Comparison of ENCODE assay signal across 17 mouse cellular contexts in genomic region chr16:74840006-74840405, GRCm38 (mm10).
DNase-seq lines count a peak whose midpoint lies in the region; ATAC-seq and TF ChIP-seq lines count a peak whose summit lies in the region.
"Had no signal": no experiment of that assay in that cellular context is flagged by ENCODE, and none has a peak within 500 bp of the region (broad histone marks: within the 10 kb centered on the region; RNA-seq: fewer than 3 reads in every experiment).

No protein-coding gene starts in this region.

- no peaks in the 10 kb centered on the region for H3K36me3 ChIP-seq in embryonic facial prominence, embryonic 11.5 days (replicated peaks; ENCODE audit: control insufficient read depth, insufficient read depth, low read depth, low read length)
- no peaks in the 10 kb centered on the region for H3K36me3 ChIP-seq in embryonic facial prominence, embryonic 10.5 days (replicated peaks)
- H3K36me3 ChIP-seq: embryonic facial prominence, embryonic 13.5 days; forebrain, embryonic 12.5 days; heart, embryonic 13.5 days had no signal

- H3K4me2 ChIP-seq in embryonic facial prominence, embryonic 11.5 days (ENCODE audit: low read depth, low read length) = no peak overlapping the region
- H3K4me2 ChIP-seq: embryonic facial prominence, embryonic 13.5 days; forebrain, embryonic 12.5 days; heart, embryonic 13.5 days; liver, embryonic 11.5 days had no signal

- no peaks in the 10 kb centered on the region for H3K9me3 ChIP-seq in embryonic facial prominence, embryonic 11.5 days (replicated peaks; ENCODE audit: control insufficient read depth, low read length)
- no peaks in the 10 kb centered on the region for H3K9me3 ChIP-seq in embryonic facial prominence, embryonic 10.5 days
- H3K9me3 ChIP-seq: embryonic facial prominence, embryonic 13.5 days; forebrain, embryonic 12.5 days; heart, embryonic 13.5 days had no signal

- DNase-seq in embryonic facial prominence, embryonic 11.5 days (ENCODE audit: low spot score) = peak; percentile 35
- DNase-seq in embryonic facial prominence, embryonic 10.5 days (ENCODE audit: low spot score) = no peak
- no peak for DNase-seq in layer of hippocampus, adult 2 months (ENCODE audit: low spot score in 2 of 2)
- no peak for DNase-seq in layer of hippocampus, adult 9-11 months
- peak; percentile 17 for DNase-seq in 3T3-L1 (ENCODE audit: low read depth, low spot score)
- DNase-seq in brain, adult 2 months (ENCODE audit: low read depth, low spot score) = peak; percentile 24
- DNase-seq in c-Kit-positive CD71-positive TER-119-positive erythroid progenitor cells, embryonic 14.5 days (ENCODE audit: low spot score) = no peak
- DNase-seq in spleen, postnatal 36 days (ENCODE audit: low spot score in 2 of 2) = no peak
- DNase-seq: cerebellum, adult 11-12 months; gastrocnemius, postnatal 14 days; kidney, adult 18-20 months; kidney, postnatal 4 days; lung, postnatal 36 days had no signal

- no peak for ATAC-seq in embryonic facial prominence, embryonic 11.5 days (replicated peaks; ENCODE audit: insufficient number of reproducible peaks, low FRiP score, low TSS enrichment, low read depth)

- H3K9ac ChIP-seq in embryonic facial prominence, embryonic 11.5 days (replicated peaks; ENCODE audit: low read length) = no peak overlapping the region
- H3K9ac ChIP-seq: embryonic facial prominence, embryonic 13.5 days; forebrain, embryonic 12.5 days; heart, embryonic 13.5 days had no signal

- no peak overlapping the region for H3K27ac ChIP-seq in embryonic facial prominence, embryonic 11.5 days (replicated peaks; ENCODE audit: low read depth, low read length)
- H3K27ac ChIP-seq in embryonic facial prominence, embryonic 10.5 days (replicated peaks) = no peak overlapping the region
- H3K27ac ChIP-seq in layer of hippocampus, adult 2 months = no peak overlapping the region
- H3K27ac ChIP-seq: embryonic facial prominence, embryonic 13.5 days; forebrain, embryonic 12.5 days; heart, embryonic 13.5 days had no signal

- 92% methylated on average over 2 of the region's 2 CpGs for WGBS in embryonic facial prominence, embryonic 11.5 days
- WGBS in embryonic facial prominence, embryonic 10.5 days = 96% methylated on average over 2 of the region's 2 CpGs

- H3K4me1 ChIP-seq in embryonic facial prominence, embryonic 11.5 days (ENCODE audit: control insufficient read depth, insufficient read depth, low read length) = no peaks in the 10 kb centered on the region
- H3K4me1 ChIP-seq in embryonic facial prominence, embryonic 10.5 days = no peaks in the 10 kb centered on the region
- H3K4me1 ChIP-seq: embryonic facial prominence, embryonic 13.5 days; forebrain, embryonic 12.5 days; heart, embryonic 13.5 days had no signal

- H3K4me3 ChIP-seq in embryonic facial prominence, embryonic 11.5 days (ENCODE audit: low read depth, low read length) = no peak overlapping the region
- H3K4me3 ChIP-seq in embryonic facial prominence, embryonic 10.5 days = no peak overlapping the region
- no peak overlapping the region for H3K4me3 ChIP-seq in layer of hippocampus, adult 2 months
- H3K4me3 ChIP-seq: embryonic facial prominence, embryonic 13.5 days; forebrain, embryonic 12.5 days; heart, embryonic 13.5 days had no signal

- H3K27me3 ChIP-seq in embryonic facial prominence, embryonic 11.5 days (ENCODE audit: control insufficient read depth, insufficient read depth, low read length) = no peaks in the 10 kb centered on the region
- no peaks in the 10 kb centered on the region for H3K27me3 ChIP-seq in embryonic facial prominence, embryonic 10.5 days (replicated peaks; ENCODE audit: low read depth, poor library complexity, severe bottlenecking)
- H3K27me3 ChIP-seq: embryonic facial prominence, embryonic 13.5 days; forebrain, embryonic 12.5 days; heart, embryonic 13.5 days had no signal

- peak; percentile 80 for TF ChIP-seq CTCF in layer of hippocampus, adult 2 months (conservative IDR thresholded peaks at IDR 0.05)

Comparison
In these comparisons a context has a peak if more than half of its experiments do, and no peak if none do; other contexts are left out.
1. DNase-seq: peak in embryonic facial prominence, embryonic 11.5 days (single experiment), 3T3-L1 (single experiment) and brain, adult 2 months (single experiment); none in embryonic facial prominence, embryonic 10.5 days (single experiment), layer of hippocampus, adult 2 months (0 of 2), layer of hippocampus, adult 9-11 months (single experiment), c-Kit-positive CD71-positive TER-119-positive erythroid progenitor cells, embryonic 14.5 days (single experiment) and spleen, postnatal 36 days (0 of 2).